12 mouse cellular contexts compared by ENCODE assay signal in genomic region chr16:91173870-91174278, GRCm38 (mm10). TPM values are rescaled to one million over a fixed set of nuclear protein-coding genes. Genes with fewer than 3 reads are reported as not detected.
A peak's percentile ranks its signal among the peaks of the same experiment; 100 is the strongest.
DNase-seq lines count a peak whose midpoint lies in the region; ATAC-seq and TF ChIP-seq lines count a peak whose summit lies in the region.
"Had no signal": no experiment of that assay in that cellular context is flagged by ENCODE, and none has a peak within 500 bp of the region (broad histone marks: within the 10 kb centered on the region; RNA-seq: fewer than 3 reads in every experiment).

No protein-coding gene starts in this region.

- peaks cover 16% of the 10 kb centered on the region for H3K4me1 ChIP-seq in embryonic facial prominence, embryonic 13.5 days
- H3K4me1 ChIP-seq in hindbrain, embryonic 11.5 days (replicated peaks; ENCODE audit: control insufficient read depth, insufficient read depth, low read length): peaks cover 10% of the 10 kb centered on the region
- peaks cover 43% of the 10 kb centered on the region for H3K4me1 ChIP-seq in midbrain, embryonic 13.5 days (replicated peaks)

- H3K36me3 ChIP-seq in embryonic facial prominence, embryonic 13.5 days: no peaks in the 10 kb centered on the region
- H3K36me3 ChIP-seq in hindbrain, embryonic 11.5 days (ENCODE audit: control insufficient read depth, insufficient read depth, low read length): no peaks in the 10 kb centered on the region
- H3K36me3 ChIP-seq in midbrain, embryonic 13.5 days: no peaks in the 10 kb centered on the region

- H3K27me3 ChIP-seq in embryonic facial prominence, embryonic 13.5 days: peaks cover 50% of the 10 kb centered on the region
- peaks cover 84% of the 10 kb centered on the region for H3K27me3 ChIP-seq in hindbrain, embryonic 11.5 days (ENCODE audit: control insufficient read depth, insufficient read depth, low read length)
- H3K27me3 ChIP-seq in midbrain, embryonic 13.5 days: peaks cover 92% of the 10 kb centered on the region

- no peaks in the 10 kb centered on the region for H3K9me3 ChIP-seq in embryonic facial prominence, embryonic 13.5 days
- H3K9me3 ChIP-seq in hindbrain, embryonic 11.5 days (ENCODE audit: control insufficient read depth, low read length): no peaks in the 10 kb centered on the region
- no peaks in the 10 kb centered on the region for H3K9me3 ChIP-seq in midbrain, embryonic 13.5 days

- H3K9ac ChIP-seq in embryonic facial prominence, embryonic 13.5 days: no peak overlapping the region
- H3K9ac ChIP-seq in hindbrain, embryonic 11.5 days (ENCODE audit: low read depth, low read length): no peak overlapping the region
- H3K9ac ChIP-seq in midbrain, embryonic 13.5 days (replicated peaks): 0 out of 2 replicates have a peak overlapping the region, but pooled peaks have one; percentile 34

- no peak for ATAC-seq in embryonic facial prominence, embryonic 13.5 days (ENCODE audit: insufficient number of reproducible peaks, insufficient read depth, low FRiP score, low TSS enrichment, low read depth)
- peak; percentile 35; the same call in 1 of the 2 replicates for ATAC-seq in hindbrain, embryonic 11.5 days (ENCODE audit: low FRiP score)
- peak; percentile 64 for ATAC-seq in midbrain, embryonic 13.5 days
- ATAC-seq: activated CD4-positive, CD25-positive, alpha-beta regulatory T cell, adult 4 months; lung, postnatal 0 days had no signal

- H3K4me3 ChIP-seq in embryonic facial prominence, embryonic 13.5 days: no peak overlapping the region
- no peak overlapping the region for H3K4me3 ChIP-seq in hindbrain, embryonic 11.5 days (ENCODE audit: low read depth, low read length)
- H3K4me3 ChIP-seq in midbrain, embryonic 13.5 days (replicated peaks): no peak overlapping the region

- peak overlapping the region; percentile 28; the same call in 1 of the 2 replicates for H3K27ac ChIP-seq in embryonic facial prominence, embryonic 13.5 days
- H3K27ac ChIP-seq in hindbrain, embryonic 11.5 days (ENCODE audit: low read depth, low read length): no peak overlapping the region
- H3K27ac ChIP-seq in midbrain, embryonic 13.5 days: peak overlapping the region; percentile 32; the same call in 1 of the 2 replicates
- H3K27ac ChIP-seq: stomach, postnatal 0 days had no signal

- TF ChIP-seq CTCF in brain, embryonic 14.5 days (IDR thresholded peaks at IDR 0.05; ENCODE audit: borderline replicate concordance, extremely low read depth, insufficient read depth, insufficient read length): peak; percentile 18; the same call in 1 of the 2 replicates

- no peak overlapping the region for H3K4me2 ChIP-seq in embryonic facial prominence, embryonic 13.5 days
- no peak overlapping the region for H3K4me2 ChIP-seq in hindbrain, embryonic 11.5 days (replicated peaks; ENCODE audit: low read depth, low read length)
- H3K4me2 ChIP-seq in midbrain, embryonic 13.5 days (replicated peaks): no peak overlapping the region

- peak; percentile 85 for DNase-seq in brain, embryonic 14.5 days (ENCODE audit: low read depth)
- no peak for DNase-seq in hindbrain, embryonic 11.5 days (ENCODE audit: low spot score)
- DNase-seq in kidney, adult 18-20 months: no peak
- no peak for DNase-seq in frontal cortex, postnatal 10 days (ENCODE audit: low spot score in 2 of 2)
- DNase-seq in Muller cell, postnatal 12 days (ENCODE audit: inconsistent ontology term): no peak
- DNase-seq: liver; right cerebral cortex, postnatal 25 days had no signal

- no peak for TF ChIP-seq POLR2A in brain, embryonic 14.5 days (IDR thresholded peaks at IDR 0.05; ENCODE audit: borderline replicate concordance, extremely low read depth, insufficient read depth, insufficient read length, poor library complexity, severe bottlenecking)

- 27% methylated on average over 3 of the region's 3 CpGs for WGBS in embryonic facial prominence, embryonic 13.5 days
- 13% methylated on average over 3 of the region's 3 CpGs for WGBS in hindbrain, embryonic 11.5 days
- 8% methylated on average over 3 of the region's 3 CpGs for WGBS in midbrain, embryonic 13.5 days

RNA-seq across cellular contexts. Expression of gene Olig2, which starts 51.4 kb away (rescaled TPM):
- 25.1 and 26.7 TPM in 2 replicates for polyA plus RNA-seq in brain, embryonic 14.5 days (2012; rRNA removed)
- polyA plus RNA-seq in embryonic facial prominence, embryonic 13.5 days (2015; fragmentation: Nextera tagmentation; extraction: Ambion mirVana): 1.0 and 1.1 TPM in 2 replicates
- 0.76 and 1.2 TPM in 2 replicates for polyA plus RNA-seq in hindbrain, embryonic 11.5 days (2014; fragmentation: Nextera tagmentation; extraction: Ambion mirVana)
- polyA plus RNA-seq in midbrain, embryonic 13.5 days (2015; fragmentation: Nextera tagmentation; extraction: Ambion mirVana): 2.8 and 4.2 TPM in 2 replicates
- polyA plus RNA-seq: activated CD4-positive, CD25-positive, alpha-beta regulatory T cell, adult 4 months; lung, postnatal 0 days; stomach, postnatal 0 days had no signal
